Mouse (Mus musculus): ENCODE data around the gene Tfdp1.

GRCm38 (mm10) chr8:13343134-13343533 is 4.6 kb downstream of the Tfdp1 start:
- TF ChIP-seq POLR2A (IDR thresholded peaks at IDR 0.05; ENCODE audit: low read depth, low read length), result no peak
- TF ChIP-seq CTCF (IDR thresholded peaks at IDR 0.05; ENCODE audit: extremely low read depth, insufficient read length, insufficient replicate concordance, low read depth, low read length), result no peak

All from small intestine, adult 2 months (tissue).